Mouse (Mus musculus) heart, embryonic 10.5 days (tissue): ENCODE data around the gene Olfr1263. TPM values are rescaled to one million over a fixed set of nuclear protein-coding genes. Genes with fewer than 3 reads are reported as not detected.

ENCODE experiments used
- DNase-seq: peaks from one replicate; pipeline ENCODE4 v3.0.0-alpha.2; 2017; ENCODE audit warnings: low spot score
- H3K27ac ChIP-seq: fragments of 300-500 bp; sonication (generic); 2 replicates; pipeline ENCODE4 v1.5.1; 2016; ENCODE audit warnings: mild to moderate bottlenecking
- H3K27me3 ChIP-seq: fragments of 300-500 bp; sonication (generic); 2 replicates; pipeline ENCODE4 v1.6.1; 2016; ENCODE audit warnings: mild to moderate bottlenecking; ENCODE audit not compliant: poor library complexity, insufficient read depth, severe bottlenecking
- H3K36me3 ChIP-seq: fragments of 300-500 bp; sonication (generic); 2 replicates; pipeline ENCODE4 v1.6.1; 2016; ENCODE audit warnings: mild to moderate bottlenecking, moderate library complexity
- H3K4me1 ChIP-seq: fragments of 300-500 bp; sonication (generic); 2 replicates; pipeline ENCODE4 v1.6.1; 2016; ENCODE audit warnings: mild to moderate bottlenecking
- H3K4me3 ChIP-seq: fragments of 300-500 bp; sonication (generic); 2 replicates; pipeline ENCODE4 v1.5.1; 2016; ENCODE audit warnings: mild to moderate bottlenecking, moderate library complexity
- H3K9me3 ChIP-seq: fragments of 300-500 bp; sonication (generic); 2 replicates; pipeline ENCODE4 v1.6.1; 2016; ENCODE audit warnings: mild to moderate bottlenecking, moderate library complexity
- WGBS: fragments of 180-500 bp; shearing (Covaris S2); methylation state at CpG from one replicate; pipeline ENCODE4 v1.1.7; 2016; 5-methylcytosine and 5-hydroxymethylcytosine counted together
- polyA plus RNA-seq: library from polyadenylated mRNA; unstranded; fragments of >200 nt; fragmentation: Nextera tagmentation; extraction: Ambion mirVana; gene quantifications from 2 replicates; pipeline ENCODE4 v1.2.1, GENCODE M21; 2016

Gene Olfr1263
- not detected in 2 replicates for polyA plus RNA-seq

- no peak within 1 kb of the TSS for H3K27ac ChIP-seq
- H3K9me3 ChIP-seq: no peaks in the 10 kb centered on the region
- 80% methylated on average over 2 of the region's 2 CpGs for WGBS
- no peak within 1 kb of the TSS for H3K4me3 ChIP-seq
- no peaks in the 10 kb centered on the region for H3K27me3 ChIP-seq
- no peaks in the 10 kb centered on the region for H3K36me3 ChIP-seq
- DNase-seq: no peak
- no peaks in the 10 kb centered on the region for H3K4me1 ChIP-seq
Measured at GRCm38 (mm10) chr2:90011831-90012230, at the start of gene Olfr1263. TSS of gene Olfr1263 (plus strand) at chr2:90012131.

DNA sequence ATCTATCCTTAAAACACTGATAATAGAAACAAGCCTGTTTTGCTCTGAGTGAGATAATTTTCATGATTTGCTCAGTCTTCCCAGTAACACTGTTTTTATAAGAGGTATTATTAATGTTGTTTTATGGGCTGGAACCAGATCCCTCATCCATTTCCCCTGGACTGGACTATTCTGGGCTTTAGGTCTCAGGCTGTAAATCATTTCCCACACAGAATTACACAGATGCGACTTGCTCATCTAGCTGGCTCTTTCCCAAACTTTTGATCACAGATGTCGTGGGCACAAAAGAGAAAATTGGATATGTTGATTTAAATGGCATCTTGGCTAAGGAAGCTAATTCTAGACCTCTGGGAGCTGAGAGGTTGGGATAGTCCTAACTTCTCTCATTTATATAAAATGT, 37.7 kb upstream of the Olfr1263 start, which contains the start of gene Olfr1260:
Olfr1260 (plus strand) TSS at position 157 of the 400 bp plus-strand sequence.
- H3K4me3 ChIP-seq: no peak within 1 kb of the TSS
- no peaks in the 10 kb centered on the region for H3K36me3 ChIP-seq
- 77% methylated on average over 2 of the region's 2 CpGs for WGBS
- no peaks in the 10 kb centered on the region for H3K4me1 ChIP-seq
- DNase-seq: no peak
- no peak within 1 kb of the TSS for H3K27ac ChIP-seq
- H3K27me3 ChIP-seq: no peaks in the 10 kb centered on the region
- H3K9me3 ChIP-seq: no peaks in the 10 kb centered on the region

GRCm38 (mm10) chr2:89977709-89978108, 34.2 kb upstream of the Olfr1263 start:
- H3K36me3 ChIP-seq: no peaks in the 10 kb centered on the region
- no peak for DNase-seq
- H3K9me3 ChIP-seq: no peaks in the 10 kb centered on the region
- no peaks in the 10 kb centered on the region for H3K4me1 ChIP-seq
- WGBS: 79% methylated on average over 2 of the region's 2 CpGs
- no peak overlapping the region for H3K4me3 ChIP-seq
- no peak overlapping the region for H3K27ac ChIP-seq
- no peaks in the 10 kb centered on the region for H3K27me3 ChIP-seq

GRCm38 (mm10) chr2:89990921-89991320, 21.0 kb upstream of the Olfr1263 start, which contains the start of gene Olfr1261:
TSS of gene Olfr1261 (plus strand) at chr2:89991221.
- H3K27me3 ChIP-seq: no peaks in the 10 kb centered on the region
- no peak within 1 kb of the TSS for H3K27ac ChIP-seq
- H3K36me3 ChIP-seq: no peaks in the 10 kb centered on the region
- no peak within 1 kb of the TSS for H3K4me3 ChIP-seq
- DNase-seq: no peak
- H3K4me1 ChIP-seq: no peaks in the 10 kb centered on the region
- no peaks in the 10 kb centered on the region for H3K9me3 ChIP-seq

GRCm38 (mm10) chr2:89999845-90000244, 12.1 kb upstream of the Olfr1263 start, which contains the start of gene Olfr1262:
TSS of gene Olfr1262 (plus strand) at chr2:90000145.
- no peak for DNase-seq
- Histone ChIP-seq H3K9me3 (no peaks in the 10 kb centered on the region), H3K4me3 (no peak within 1 kb of the TSS), H3K4me1 (no peaks in the 10 kb centered on the region), H3K27ac (no peak within 1 kb of the TSS), H3K36me3 (no peaks in the 10 kb centered on the region), H3K27me3 (no peaks in the 10 kb centered on the region)

- H3K27me3 ChIP-seq: no peaks in the 10 kb centered on the region
- no peak within 1 kb of the TSS for H3K27ac ChIP-seq
- 63% methylated on average over 2 of the region's 2 CpGs for WGBS
- no peak within 1 kb of the TSS for H3K4me3 ChIP-seq
- H3K9me3 ChIP-seq: no peaks in the 10 kb centered on the region
- no peak for DNase-seq
- no peaks in the 10 kb centered on the region for H3K36me3 ChIP-seq
- H3K4me1 ChIP-seq: no peaks in the 10 kb centered on the region
Measured at GRCm38 (mm10) chr2:90025477-90025876, 13.5 kb downstream of the Olfr1263 start, which contains the start of gene Olfr1264. TSS of gene Olfr1264 (minus strand) at chr2:90025577.

DNA sequence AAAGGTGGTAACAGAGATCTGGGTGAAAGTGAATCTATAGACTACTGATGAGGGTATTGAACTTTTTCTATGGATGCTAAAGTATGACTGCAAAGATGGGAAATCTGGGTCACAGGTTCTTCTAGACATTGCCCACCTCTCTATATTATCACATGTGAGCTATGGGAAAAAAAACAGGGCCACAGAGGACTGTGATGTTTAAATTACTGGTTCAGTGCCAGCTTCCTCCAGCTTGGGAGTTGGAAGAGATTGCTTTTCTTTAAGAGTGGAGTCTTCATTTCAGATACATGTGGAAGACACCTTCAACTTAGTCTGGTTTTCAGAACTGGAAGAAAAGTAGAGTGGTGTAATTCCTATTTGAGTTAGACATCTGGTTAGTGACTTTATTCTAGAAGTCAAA, 23.1 kb downstream of the Olfr1263 start, which contains the start of gene Olfr1265:
Olfr1265 (plus strand) TSS at position 301 of the 400 bp plus-strand sequence.
- Histone ChIP-seq H3K27ac (no peak within 1 kb of the TSS), H3K9me3 (no peaks in the 10 kb centered on the region), H3K36me3 (no peaks in the 10 kb centered on the region), H3K27me3 (no peaks in the 10 kb centered on the region), H3K4me1 (no peaks in the 10 kb centered on the region), H3K4me3 (no peak within 1 kb of the TSS)
- DNase-seq: no peak

- no peak within 1 kb of the TSS for H3K27ac ChIP-seq
- H3K4me3 ChIP-seq: no peak within 1 kb of the TSS
- H3K36me3 ChIP-seq: no peaks in the 10 kb centered on the region
- no peaks in the 10 kb centered on the region for H3K4me1 ChIP-seq
- H3K9me3 ChIP-seq: no peaks in the 10 kb centered on the region
- no peaks in the 10 kb centered on the region for H3K27me3 ChIP-seq
- no peak for DNase-seq
Measured at GRCm38 (mm10) chr2:90063494-90063893, 51.6 kb downstream of the Olfr1263 start, which contains the start of gene Olfr140. TSS of gene Olfr140 (minus strand) at chr2:90063594.

Other genes with a start within 250 kb of the Olfr1263 start
- not detected in 2 replicates for gene Olfr1254, start 218.5 kb upstream of the Olfr1263 start, polyA plus RNA-seq
- not detected in 2 replicates for gene Olfr1255, start 200.1 kb upstream of the Olfr1263 start, polyA plus RNA-seq
- not detected in 2 replicates for gene Olfr1256, start 170.6 kb upstream of the Olfr1263 start, polyA plus RNA-seq
- not detected in 2 replicates for gene Olfr48, start 163.9 kb upstream of the Olfr1263 start, polyA plus RNA-seq
- gene Olfr1257, start 133.7 kb upstream of the Olfr1263 start, polyA plus RNA-seq: not detected in 2 replicates
- not detected in 2 replicates for gene Olfr1258, start 84.8 kb upstream of the Olfr1263 start, polyA plus RNA-seq
- gene Olfr1259, start 63.5 kb upstream of the Olfr1263 start, polyA plus RNA-seq: not detected in 2 replicates
- not detected in 2 replicates for gene Olfr1260, start 37.8 kb upstream of the Olfr1263 start, polyA plus RNA-seq
- not detected in 2 replicates for gene Olfr1261, start 20.9 kb upstream of the Olfr1263 start, polyA plus RNA-seq
- gene Olfr1262, start 12.0 kb upstream of the Olfr1263 start, polyA plus RNA-seq: not detected in 2 replicates
- gene Olfr1264, start 13.4 kb downstream of the Olfr1263 start, polyA plus RNA-seq: not detected in 2 replicates
- gene Olfr1265, start 23.2 kb downstream of the Olfr1263 start, polyA plus RNA-seq: not detected in 2 replicates
- not detected in 2 replicates for gene Olfr140, start 51.5 kb downstream of the Olfr1263 start, polyA plus RNA-seq
- not detected in 2 replicates for gene Olfr1269, start 109.3 kb downstream of the Olfr1263 start, polyA plus RNA-seq
- gene Olfr32, start 130.2 kb downstream of the Olfr1263 start, polyA plus RNA-seq: not detected in 2 replicates
- gene Olfr1270, start 141.0 kb downstream of the Olfr1263 start, polyA plus RNA-seq: not detected in 2 replicates
- not detected in 2 replicates for gene Olfr1506, start 212.4 kb downstream of the Olfr1263 start, polyA plus RNA-seq
- gene Olfr142, start 245.5 kb downstream of the Olfr1263 start, polyA plus RNA-seq: not detected in 2 replicates